Mouse (Mus musculus) intestine, embryonic 14.5 days (tissue): ENCODE data around the gene Aagab. TPM values are rescaled to one million over a fixed set of nuclear protein-coding genes. Genes with fewer than 3 reads are reported as not detected.

ENCODE experiments used
- ATAC-seq: fragments of 200-750 bp; cut with Nextera tagmentation; replicated peaks from 2 replicates; pipeline ENCODE4 v1.8.0; 2017; ENCODE audit warnings: low read depth, moderate number of reproducible peaks, moderate TSS enrichment, moderate library complexity; ENCODE audit not compliant: low FRiP score, low TSS enrichment
- DNase-seq: peaks from one replicate; pipeline ENCODE4 v3.0.0-alpha.2; 2018; ENCODE audit warnings: low spot score
- H3K27ac ChIP-seq: fragments of 300-500 bp; sonication (generic); 2 replicates; pipeline ENCODE4 v1.5.1; 2014; ENCODE audit warnings: low read depth, mild to moderate bottlenecking, control low read depth
- H3K27me3 ChIP-seq: fragments of 300-500 bp; sonication (generic); replicated peaks from 2 replicates; pipeline ENCODE4 v1.6.1; 2014; ENCODE audit warnings: low read length, control low read depth; ENCODE audit not compliant: control insufficient read depth, insufficient read depth
- H3K36me3 ChIP-seq: fragments of 300-500 bp; sonication (generic); 2 replicates; pipeline ENCODE4 v1.6.1; 2014; ENCODE audit warnings: low read length, control low read depth; ENCODE audit not compliant: control insufficient read depth, insufficient read depth
- H3K4me1 ChIP-seq: fragments of 300-500 bp; sonication (generic); replicated peaks from 2 replicates; pipeline ENCODE4 v1.6.1; 2014; ENCODE audit warnings: low read length, control low read depth, mixed read lengths; ENCODE audit not compliant: control insufficient read depth, insufficient read depth
- H3K4me2 ChIP-seq: fragments of 300-500 bp; sonication (generic); 2 replicates; pipeline ENCODE4 v1.6.1; 2014; ENCODE audit warnings: low read length
- H3K4me3 ChIP-seq: fragments of 300-500 bp; sonication (generic); 2 replicates; pipeline ENCODE4 v1.5.1; 2014; ENCODE audit warnings: low read depth, low read length, control low read depth, mixed read lengths
- H3K9ac ChIP-seq: fragments of 300-500 bp; sonication (generic); 2 replicates; pipeline ENCODE4 v1.6.1; 2014; ENCODE audit warnings: mild to moderate bottlenecking, low read length
- H3K9me3 ChIP-seq: fragments of 300-500 bp; sonication (generic); 2 replicates; pipeline ENCODE4 v1.6.1; 2016; ENCODE audit warnings: low read length, control low read depth; ENCODE audit not compliant: control insufficient read depth
- WGBS: fragments of 180-500 bp; shearing (Covaris S2); extraction: QIAGEN DNeasy Blood & Tissue Kit; methylation state at CpG from one replicate; pipeline ENCODE4 v1.1.7; 2014; 5-methylcytosine and 5-hydroxymethylcytosine counted together
- polyA plus RNA-seq: library from polyadenylated mRNA; unstranded; fragments of >200 nt; fragmentation: Nextera tagmentation; extraction: Ambion mirVana; gene quantifications from 2 replicates; pipeline ENCODE4 v1.2.1, GENCODE M21; 2014

Aagab gene
- polyA plus RNA-seq, 1 experiment from 2014 or later = 26.0 TPM

DNA sequence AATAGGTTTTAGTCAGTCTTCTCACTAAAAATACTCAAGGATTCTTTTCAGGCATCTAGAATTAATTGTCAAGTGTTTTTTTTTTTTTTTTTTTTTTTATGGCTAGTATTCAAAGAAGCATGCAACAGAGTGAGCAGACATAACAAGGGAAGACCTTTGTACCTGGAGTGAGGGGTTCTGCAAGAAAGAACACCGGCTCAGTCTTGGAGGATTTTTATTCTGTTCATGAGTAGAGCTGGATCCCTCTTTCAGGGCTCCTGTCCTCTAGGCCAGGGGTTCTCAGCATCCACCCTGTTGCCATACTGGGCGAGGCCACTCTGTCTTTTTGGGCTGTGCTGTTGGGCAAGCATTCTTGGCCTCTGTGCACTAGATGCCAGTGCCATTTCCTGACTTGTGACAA, 7.3 kb downstream of the Aagab start:
- H3K27ac ChIP-seq = no peak overlapping the region
- H3K4me2 ChIP-seq = no peak overlapping the region
- H3K4me3 ChIP-seq = no peak overlapping the region
- no peaks in the 10 kb centered on the region for H3K36me3 ChIP-seq
- H3K9ac ChIP-seq = no peak overlapping the region
- WGBS = 88% methylated on average over 2 of the region's 2 CpGs
- H3K4me1 ChIP-seq = peaks cover 35% of the 10 kb centered on the region
- DNase-seq = no peak
- ATAC-seq = 0 out of 2 replicates have a peak, but pooled peaks have one; percentile 27
- H3K9me3 ChIP-seq = no peaks in the 10 kb centered on the region
- no peaks in the 10 kb centered on the region for H3K27me3 ChIP-seq

DNA sequence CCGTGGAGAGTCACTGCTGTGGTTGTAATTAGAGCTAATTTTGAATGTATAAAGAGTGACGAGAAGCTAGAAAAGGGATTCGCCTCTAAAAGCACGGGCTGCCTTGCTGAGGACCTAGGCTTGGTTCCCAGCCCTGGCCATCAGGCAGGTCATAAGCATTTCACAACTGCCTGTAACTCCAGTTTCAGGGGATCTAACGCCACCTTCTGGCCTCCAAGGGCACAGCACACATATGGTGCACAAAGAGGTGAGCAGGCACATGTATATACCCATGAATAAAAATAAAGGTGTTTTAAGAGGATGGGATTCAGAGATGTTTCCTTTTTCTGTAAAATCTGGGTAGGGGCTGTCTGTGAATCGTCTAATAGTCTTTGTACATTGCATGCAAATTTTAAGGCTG, 7.8 kb downstream of the Aagab start:
- no peak overlapping the region for H3K27ac ChIP-seq
- DNase-seq (no peak), ATAC-seq (no peak)
- H3K36me3 ChIP-seq = no peaks in the 10 kb centered on the region
- H3K27me3 ChIP-seq = no peaks in the 10 kb centered on the region
- H3K4me1 ChIP-seq = peaks cover 35% of the 10 kb centered on the region
- H3K9me3 ChIP-seq = no peaks in the 10 kb centered on the region
- H3K4me3 ChIP-seq = no peak overlapping the region
- 89% methylated on average over 6 of the region's 6 CpGs for WGBS
- no peak overlapping the region for H3K9ac ChIP-seq
- H3K4me2 ChIP-seq = no peak overlapping the region

DNA sequence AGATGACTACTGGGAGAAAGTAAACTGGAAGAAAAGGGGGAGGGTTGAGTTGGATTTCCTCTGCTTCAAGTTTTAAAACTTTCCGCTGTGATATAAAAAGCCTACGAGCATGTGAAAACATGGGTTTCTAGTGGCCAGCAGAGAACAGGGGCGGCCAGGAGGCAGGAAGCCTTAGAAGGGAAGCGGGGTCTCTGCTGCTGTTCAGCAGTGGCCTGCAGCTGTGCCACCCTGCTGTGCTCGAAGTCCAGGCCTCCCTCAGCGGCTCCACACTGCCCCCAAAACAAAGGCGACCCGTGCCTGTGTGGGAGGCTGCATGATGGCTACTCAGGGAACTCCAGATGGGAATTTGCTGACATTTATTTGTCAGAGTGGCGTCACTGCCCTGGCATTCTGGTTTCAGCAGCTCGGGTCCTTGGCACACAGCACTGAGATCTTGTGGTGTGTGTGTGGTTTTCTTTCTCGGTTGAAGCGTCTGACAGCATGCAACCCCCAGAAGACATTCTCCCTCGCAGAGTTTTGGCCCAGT, 8.4 kb downstream of the Aagab start:
- Histone ChIP-seq H3K36me3 (no peaks in the 10 kb centered on the region), H3K4me1 (peaks cover 35% of the 10 kb centered on the region), H3K27ac (0 out of 2 replicates have a peak overlapping the region, but pooled peaks have one; percentile 0), H3K4me3 (no peak overlapping the region), H3K9ac (no peak overlapping the region), H3K9me3 (no peaks in the 10 kb centered on the region), H3K27me3 (no peaks in the 10 kb centered on the region), H3K4me2 (no peak overlapping the region)
- ATAC-seq (no peak), DNase-seq (no peak)
- WGBS = 44% methylated on average over 13 of the region's 13 CpGs

DNA sequence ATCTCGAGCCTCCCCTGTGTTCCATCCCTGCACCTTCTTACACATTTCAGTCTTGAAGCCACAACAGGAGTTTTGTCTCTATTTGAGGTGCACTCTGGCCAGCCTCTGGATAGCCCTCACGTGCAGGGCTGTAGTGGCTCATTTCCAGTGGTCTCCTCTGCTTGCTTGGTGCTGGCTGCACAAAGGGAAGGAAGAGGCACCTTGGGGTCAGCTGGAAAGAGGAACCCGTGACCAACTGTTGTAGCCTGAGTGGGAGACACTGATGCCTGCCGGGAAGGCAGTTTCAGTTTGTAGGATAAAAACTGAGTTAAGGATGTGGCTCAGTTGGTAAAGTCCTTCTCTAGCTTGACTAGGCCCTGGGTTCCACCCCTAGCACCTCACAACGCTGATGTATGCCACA, 9.5 kb downstream of the Aagab start:
- no peak for ATAC-seq
- no peak overlapping the region for H3K4me3 ChIP-seq
- no peaks in the 10 kb centered on the region for H3K9me3 ChIP-seq
- no peak overlapping the region for H3K27ac ChIP-seq
- no peak overlapping the region for H3K9ac ChIP-seq
- peaks cover 35% of the 10 kb centered on the region for H3K4me1 ChIP-seq
- no peak for DNase-seq
- WGBS = 74% methylated on average over 5 of the region's 5 CpGs
- no peak overlapping the region for H3K4me2 ChIP-seq
- H3K36me3 ChIP-seq = peaks cover 5% of the 10 kb centered on the region
- H3K27me3 ChIP-seq = no peaks in the 10 kb centered on the region

DNA sequence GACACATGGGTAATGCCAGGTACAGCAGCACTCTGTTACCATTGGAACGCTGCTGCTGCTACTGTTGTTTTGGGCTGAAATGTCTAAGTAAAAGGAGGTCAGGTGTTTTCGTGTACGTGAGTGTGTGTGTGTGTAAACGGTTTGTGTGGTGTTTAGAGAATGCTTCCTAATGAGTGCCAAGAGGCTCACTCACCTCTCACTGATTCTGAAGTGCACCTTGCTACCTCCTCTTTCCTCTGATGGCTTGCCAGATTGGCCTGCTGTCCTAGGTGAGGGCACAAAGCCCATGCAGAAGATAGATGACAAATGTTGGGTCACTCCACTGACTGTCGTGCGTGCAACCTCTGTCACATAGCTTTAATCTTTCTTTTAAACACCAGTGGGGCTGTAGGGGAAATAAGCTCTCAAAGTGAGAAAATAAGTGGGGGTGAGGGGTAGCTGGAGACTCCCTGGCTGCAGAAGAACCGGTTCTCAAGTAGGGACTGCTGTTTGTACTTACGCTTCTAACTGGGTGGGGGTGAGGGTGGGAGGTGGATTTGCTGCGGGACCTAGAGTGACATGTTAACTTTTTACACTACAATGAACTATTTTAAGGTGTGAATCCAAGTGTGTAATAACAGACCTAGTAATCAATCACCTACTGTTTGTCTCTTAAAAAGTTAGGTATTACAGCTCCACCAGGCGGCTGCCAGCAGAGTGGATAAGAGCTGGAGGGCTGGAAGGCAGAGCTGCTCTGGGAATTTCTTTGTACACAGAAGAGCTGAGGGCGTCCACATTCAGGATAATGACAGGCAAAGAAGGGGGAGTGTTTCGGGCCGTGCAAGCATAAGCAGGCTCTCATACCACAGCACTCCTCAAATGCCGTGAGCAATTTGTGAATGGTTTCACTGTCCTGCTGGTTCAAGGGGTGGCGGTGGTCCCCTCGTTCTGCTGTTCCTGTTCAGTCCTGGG, 10.4 kb downstream of the Aagab start:
- peak; percentile 60; the same call in 1 of the 2 replicates for ATAC-seq
- Histone ChIP-seq H3K9ac (no peak overlapping the region), H3K27me3 (no peaks in the 10 kb centered on the region), H3K36me3 (peaks cover 13% of the 10 kb centered on the region), H3K9me3 (no peaks in the 10 kb centered on the region), H3K4me1 (peaks cover 35% of the 10 kb centered on the region), H3K4me2 (no peak overlapping the region; the same call in 1 of the 2 replicates), H3K27ac (no peak overlapping the region), H3K4me3 (no peak overlapping the region)
- DNase-seq = peak; percentile 63
- 41% methylated on average over 16 of the region's 16 CpGs for WGBS

DNA sequence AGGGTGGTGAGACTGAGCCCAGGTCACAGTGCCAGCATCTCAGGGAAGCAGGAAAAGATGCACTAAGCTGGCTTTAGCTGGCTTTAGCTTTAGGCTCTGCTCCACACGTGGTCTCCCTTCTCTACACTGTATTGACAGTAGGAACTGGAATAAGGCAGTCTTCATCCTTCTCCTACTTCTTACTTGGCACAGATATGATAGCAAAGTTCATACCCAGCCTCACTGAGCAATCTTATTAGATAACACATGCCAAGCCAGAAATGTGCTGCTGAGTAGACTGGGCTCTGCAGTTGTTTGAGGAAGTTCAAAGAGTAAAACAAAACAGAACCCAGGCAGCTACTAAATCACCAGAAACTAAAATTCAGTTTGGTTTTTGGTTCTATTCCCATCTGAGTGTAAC, 11.1 kb downstream of the Aagab start:
- Histone ChIP-seq H3K9ac (no peak overlapping the region), H3K9me3 (no peaks in the 10 kb centered on the region), H3K4me1 (peaks cover 35% of the 10 kb centered on the region), H3K36me3 (peaks cover 20% of the 10 kb centered on the region), H3K27ac (no peak overlapping the region), H3K4me2 (no peak overlapping the region), H3K4me3 (no peak overlapping the region), H3K27me3 (no peaks in the 10 kb centered on the region)
- WGBS = 37% methylated on average over 1 of the region's 1 CpGs
- ATAC-seq = no peak
- no peak for DNase-seq

DNA sequence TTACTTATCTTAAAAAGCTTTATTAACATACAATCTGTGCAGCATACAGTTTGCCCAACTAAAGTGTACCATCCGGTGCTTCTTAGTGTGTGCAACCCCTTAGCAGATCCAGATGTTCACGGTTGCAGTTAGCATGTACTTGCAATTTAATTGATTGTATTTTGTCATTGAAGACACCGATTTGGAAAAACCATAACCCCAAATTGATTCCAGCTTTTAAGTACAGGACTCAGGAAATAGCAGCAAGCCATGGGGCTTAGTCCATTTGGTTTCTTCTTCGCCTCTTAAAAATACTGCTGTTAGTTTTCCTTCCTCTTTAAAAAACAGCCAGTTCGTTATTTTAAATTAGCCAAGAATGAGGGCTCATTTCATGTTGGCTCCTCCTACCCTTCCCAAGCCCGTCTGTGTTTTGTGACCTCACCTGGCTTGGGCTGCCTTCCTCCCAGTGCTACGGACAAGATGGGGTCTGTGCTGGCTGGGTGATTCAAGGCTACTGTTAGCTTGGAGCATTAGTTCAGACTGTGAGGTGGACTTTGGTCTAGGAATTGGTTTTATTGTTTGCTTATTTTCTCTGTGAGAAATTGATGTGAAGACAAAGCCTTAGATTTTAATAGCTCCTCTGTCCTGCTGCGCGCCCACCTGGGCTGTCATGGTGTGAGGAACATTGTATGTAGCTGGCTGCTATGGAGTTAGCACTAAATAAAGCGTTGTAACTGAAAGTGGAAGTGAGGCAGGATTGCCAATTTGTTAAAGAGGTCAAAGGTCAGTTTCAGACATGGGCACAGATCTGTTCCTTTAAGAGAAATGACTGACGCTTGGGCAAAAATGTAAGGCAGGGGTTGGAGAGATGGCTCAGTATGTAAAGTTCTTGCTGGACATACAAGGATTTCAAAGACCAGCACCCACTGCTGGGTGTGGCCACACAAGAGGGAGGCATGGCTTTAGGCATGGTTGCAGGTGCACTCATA, 11.8 kb downstream of the Aagab start:
- H3K4me3 ChIP-seq = no peak overlapping the region
- H3K9me3 ChIP-seq = no peaks in the 10 kb centered on the region
- no peaks in the 10 kb centered on the region for H3K27me3 ChIP-seq
- DNase-seq (no peak), ATAC-seq (0 out of 2 replicates have a peak, but pooled peaks have one; percentile 48)
- no peak overlapping the region for H3K4me2 ChIP-seq
- no peak overlapping the region for H3K9ac ChIP-seq
- no peak overlapping the region for H3K27ac ChIP-seq
- H3K4me1 ChIP-seq = peaks cover 35% of the 10 kb centered on the region
- WGBS = 72% methylated on average over 11 of the region's 11 CpGs
- H3K36me3 ChIP-seq = peaks cover 26% of the 10 kb centered on the region

DNA sequence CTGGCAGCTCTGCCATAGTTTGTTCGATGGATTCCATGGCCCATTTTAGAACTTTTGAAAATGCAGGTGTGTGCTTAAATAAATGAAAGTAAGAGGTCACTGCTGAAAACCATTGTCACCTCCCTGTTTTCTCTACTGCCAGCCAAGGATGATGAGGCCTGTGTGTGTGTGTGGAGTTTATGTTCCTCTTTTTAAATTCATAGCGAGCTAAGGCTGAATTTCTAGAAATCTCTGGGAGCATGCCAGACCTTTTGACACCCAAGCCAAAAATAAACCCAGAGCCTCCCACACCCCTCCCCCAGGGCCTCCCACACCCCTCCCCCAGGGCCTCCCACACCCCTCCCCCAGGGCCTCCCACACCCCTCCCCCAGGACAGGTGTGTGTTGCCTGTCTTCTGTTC, 15.5 kb downstream of the Aagab start:
- H3K27me3 ChIP-seq = no peaks in the 10 kb centered on the region
- no peak overlapping the region for H3K4me2 ChIP-seq

More for the DNA sequence above, 15.5 kb downstream of the Aagab start:
- Histone ChIP-seq H3K9me3 (no peaks in the 10 kb centered on the region), H3K4me1 (peaks cover 14% of the 10 kb centered on the region), H3K36me3 (peaks cover 43% of the 10 kb centered on the region), H3K9ac (no peak overlapping the region), H3K27ac (no peak overlapping the region), H3K4me3 (no peak overlapping the region)
- no peak for DNase-seq
- 81% methylated on average over 2 of the region's 2 CpGs for WGBS
- ATAC-seq = no peak
